Mouse (Mus musculus): Measurements from ENCODE around the gene Phgr1.

Phgr1 gene

DNA sequence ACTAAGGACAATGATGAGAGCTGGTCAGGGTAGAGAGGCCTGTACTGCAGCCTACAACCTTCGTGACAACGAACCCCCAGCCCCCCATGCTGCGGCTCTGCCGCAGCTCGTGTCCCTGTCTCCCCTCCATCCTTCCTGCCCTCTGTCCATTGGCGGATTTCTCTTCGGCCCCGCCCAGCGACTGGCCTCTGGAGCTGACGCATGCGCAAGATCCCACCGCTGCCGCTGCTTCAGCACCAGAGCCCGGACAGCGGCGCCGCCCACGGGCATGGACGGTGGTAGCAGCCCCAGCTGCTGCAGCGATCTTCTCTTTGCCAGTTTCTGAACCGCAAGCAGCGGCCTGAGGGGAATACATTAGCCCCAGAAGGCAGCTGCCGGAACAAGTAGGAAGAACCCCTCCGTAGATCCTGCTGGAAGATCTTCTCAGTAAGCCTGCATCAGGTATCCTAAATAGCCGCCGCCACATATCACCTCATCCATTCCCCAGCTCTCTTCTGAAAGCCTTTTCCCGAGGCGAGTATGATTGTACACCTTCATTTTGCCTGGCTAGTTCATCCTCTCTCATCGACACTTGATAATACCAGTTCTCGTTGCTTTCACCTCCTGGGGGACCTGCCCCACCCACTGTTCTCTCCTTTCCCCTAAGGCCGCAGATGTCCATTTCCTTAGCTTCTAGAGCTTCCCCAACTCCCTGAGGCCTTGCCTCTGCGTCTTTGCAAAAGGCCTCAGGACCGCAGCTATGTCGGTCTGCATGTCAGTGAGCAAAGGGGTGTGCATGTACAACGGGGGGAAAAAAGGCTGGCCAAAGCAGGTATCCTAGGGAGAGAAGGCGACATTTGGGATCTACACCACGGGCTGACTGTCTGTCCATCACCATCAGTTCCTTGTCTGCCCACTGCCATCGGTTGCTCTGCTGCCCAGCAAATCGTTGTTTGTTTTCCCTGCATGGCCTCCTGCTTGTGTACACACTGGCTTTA, 7.2 kb downstream of the Phgr1 start, which contains the start of gene Disp2:
TSS of gene Disp2 (plus strand) at position 216 of the 977 bp plus-strand sequence.
- DNase-seq = peak; percentile 93 to 94

DNA sequence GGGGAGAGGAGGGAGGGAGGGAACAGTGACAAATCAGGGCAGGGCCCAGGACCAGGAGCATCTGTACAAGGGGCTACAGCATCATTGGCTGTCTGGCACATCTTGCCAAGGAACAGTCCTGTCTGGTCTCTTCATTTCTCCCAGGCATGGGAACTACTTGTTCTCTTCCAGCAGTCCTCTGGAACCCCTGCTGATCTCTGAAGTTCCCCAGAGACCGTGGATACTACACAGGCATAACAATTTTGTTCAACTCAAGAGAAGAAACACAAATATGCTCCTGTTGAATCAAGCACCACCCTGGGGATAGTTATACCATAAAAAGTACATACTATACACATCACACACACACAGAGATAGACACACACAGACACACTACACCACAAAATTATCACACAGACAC, 8.5 kb downstream of the Phgr1 start:
- no peak for DNase-seq

DNA sequence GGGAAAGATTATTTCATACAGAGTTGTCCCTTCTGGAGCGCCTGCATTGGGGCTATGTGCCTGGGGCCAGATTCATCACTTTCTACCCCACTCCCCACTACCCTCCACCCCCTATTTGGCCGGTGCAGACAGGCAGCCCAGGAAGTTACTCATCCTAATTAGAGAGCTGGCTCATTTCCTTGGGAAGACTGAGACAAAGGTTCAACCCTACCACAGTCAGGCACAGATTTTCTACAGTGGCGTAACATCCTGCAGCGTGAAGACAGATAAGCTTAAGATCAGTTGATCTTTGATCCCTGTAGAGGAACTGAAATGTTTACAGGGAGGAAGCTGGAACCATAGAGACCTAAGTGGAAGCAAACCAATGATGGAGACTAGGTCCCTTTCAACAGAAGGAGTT, 9.7 kb downstream of the Phgr1 start:
- DNase-seq = no peak

DNA sequence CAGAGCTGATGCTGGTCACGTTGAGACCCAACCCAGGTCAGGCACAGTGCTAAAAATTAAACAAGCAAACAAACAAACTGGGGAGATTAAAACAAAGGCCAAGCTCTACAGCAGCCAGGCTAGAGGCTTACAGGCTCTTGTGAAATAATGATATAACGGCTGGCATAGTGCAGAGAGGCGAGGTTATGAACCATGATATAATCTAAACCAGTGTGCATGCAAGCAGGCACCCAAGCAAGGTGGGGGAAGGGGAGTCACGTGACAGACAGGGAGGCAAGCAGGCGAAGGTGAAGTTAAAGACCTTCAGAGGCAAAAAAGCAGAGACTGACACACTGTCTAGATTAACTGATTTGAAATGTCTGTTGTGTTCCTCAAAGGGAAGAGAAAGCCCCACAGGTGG, 10.5 kb downstream of the Phgr1 start:
- no peak for DNase-seq

DNA sequence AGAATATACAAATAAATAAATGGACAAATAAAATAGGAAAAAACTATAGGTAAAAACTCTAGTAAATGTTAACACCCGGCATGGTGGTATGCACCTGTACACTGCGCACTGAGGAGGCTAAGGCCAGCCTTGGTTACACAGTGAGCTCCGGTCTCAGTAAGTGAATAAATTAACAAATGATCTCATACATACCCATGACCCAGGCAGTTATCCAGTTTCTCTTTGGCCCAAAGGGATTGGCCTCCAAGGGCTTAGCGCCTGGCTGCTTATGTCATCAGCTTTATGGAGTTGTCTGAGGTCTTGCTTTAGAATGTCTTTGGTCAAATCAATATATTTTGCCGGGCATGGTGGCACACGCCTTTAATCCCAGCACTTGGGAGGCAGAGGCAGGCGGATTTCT, 11.1 kb downstream of the Phgr1 start:
- DNase-seq = no peak

DNA sequence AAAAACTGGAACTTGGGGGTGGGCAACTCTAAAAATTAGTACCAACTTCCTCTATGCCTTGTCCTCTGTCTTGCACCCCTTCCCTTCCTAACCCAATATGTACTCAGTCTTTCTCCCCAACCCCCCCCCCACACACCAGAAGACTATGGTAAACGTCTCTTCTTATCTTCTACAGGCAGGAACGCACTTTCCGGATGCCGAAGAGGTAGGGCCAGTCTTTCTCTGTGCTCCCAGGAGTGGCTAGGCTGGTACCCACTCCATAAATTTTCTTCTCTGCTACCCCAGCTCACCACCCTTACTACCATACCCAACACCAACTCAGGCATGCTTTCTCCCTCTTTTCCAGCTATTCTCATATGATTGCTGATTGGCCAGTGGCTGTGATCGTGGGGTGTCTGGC, 14.0 kb downstream of the Phgr1 start:
- no peak for DNase-seq

DNA sequence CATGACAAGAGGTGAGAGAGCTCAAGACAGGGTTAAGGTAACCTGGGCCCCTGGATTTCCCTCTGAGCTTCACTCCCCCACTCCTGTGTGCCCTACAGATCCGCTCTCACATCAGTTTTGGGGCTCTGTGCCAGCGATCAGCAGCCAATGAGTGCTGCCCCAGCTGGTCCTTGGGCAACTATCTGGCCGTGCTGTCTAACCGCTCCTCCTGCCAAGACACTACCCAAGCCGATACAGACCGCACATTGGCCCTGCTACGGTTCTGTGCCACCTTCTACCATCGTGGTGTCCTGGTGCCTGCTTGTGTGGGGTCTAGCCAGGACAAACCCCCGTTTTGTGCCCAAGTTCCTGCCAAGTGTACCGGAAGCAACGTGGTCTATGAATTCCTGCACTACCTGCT, 16.9 kb downstream of the Phgr1 start:
- DNase-seq = peak; percentile 81 to 86

DNA sequence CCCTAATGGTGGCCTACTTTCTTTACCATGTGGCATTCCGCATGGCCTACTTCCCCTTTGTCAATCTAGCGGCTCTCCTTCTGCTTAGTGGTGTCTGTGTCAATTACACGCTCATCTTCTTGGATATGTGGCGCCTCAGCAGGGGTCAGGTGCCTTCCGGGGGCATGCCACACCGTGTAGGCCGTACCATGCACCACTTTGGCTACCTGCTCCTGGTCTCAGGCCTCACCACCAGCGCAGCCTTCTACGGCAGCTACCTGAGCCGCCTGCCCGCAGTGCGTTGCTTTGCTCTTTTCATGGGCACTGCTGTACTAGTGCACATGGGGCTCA, 17.6 kb downstream of the Phgr1 start:
- no peak for DNase-seq

DNA sequence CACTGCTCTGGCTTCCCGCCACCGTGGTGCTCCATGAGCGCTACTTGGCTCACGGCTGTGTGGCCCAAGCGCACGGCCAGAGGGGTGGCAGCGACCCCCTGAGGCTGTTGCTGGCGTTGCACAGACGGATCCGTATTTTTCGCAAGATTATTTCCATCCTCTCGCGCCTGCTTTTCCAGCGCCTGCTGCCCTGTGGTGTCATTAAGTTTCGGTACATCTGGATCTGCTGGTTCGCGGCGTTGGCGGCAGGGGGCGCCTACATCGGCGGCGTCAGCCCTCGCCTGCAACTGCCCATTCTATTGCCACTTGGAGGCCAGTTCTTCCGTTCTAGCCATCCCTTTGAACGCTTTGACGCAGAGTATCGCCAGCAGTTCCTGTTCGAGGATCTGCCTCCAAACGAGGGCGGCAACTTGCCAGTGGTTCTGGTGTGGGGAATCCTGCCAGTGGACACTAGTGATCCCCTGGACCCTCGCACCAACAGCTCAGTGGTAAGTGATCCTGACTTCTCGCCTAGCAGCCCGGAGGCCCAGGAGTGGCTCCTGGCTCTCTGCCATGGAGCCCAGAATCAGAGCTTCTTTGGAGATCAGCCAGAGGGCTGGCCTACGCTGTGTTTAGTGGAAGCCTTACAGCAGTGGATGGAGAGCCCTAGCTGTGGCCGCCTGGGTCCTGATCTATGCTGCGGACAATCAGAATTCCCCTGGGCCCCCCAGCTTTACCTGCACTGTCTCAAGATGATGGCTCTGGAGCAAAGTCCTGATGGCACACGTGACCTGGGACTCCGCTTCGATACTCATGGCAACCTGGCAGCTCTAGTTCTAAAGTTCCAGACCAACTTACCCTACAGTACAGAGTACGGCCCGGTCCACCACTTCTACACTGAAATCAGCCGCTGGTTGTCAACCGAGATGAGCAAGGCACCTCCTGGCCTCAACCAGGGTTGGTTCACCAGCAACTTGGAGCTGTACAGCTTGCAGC, 18.3 kb downstream of the Phgr1 start:
- DNase-seq = peak; percentile 81 to 88

DNA sequence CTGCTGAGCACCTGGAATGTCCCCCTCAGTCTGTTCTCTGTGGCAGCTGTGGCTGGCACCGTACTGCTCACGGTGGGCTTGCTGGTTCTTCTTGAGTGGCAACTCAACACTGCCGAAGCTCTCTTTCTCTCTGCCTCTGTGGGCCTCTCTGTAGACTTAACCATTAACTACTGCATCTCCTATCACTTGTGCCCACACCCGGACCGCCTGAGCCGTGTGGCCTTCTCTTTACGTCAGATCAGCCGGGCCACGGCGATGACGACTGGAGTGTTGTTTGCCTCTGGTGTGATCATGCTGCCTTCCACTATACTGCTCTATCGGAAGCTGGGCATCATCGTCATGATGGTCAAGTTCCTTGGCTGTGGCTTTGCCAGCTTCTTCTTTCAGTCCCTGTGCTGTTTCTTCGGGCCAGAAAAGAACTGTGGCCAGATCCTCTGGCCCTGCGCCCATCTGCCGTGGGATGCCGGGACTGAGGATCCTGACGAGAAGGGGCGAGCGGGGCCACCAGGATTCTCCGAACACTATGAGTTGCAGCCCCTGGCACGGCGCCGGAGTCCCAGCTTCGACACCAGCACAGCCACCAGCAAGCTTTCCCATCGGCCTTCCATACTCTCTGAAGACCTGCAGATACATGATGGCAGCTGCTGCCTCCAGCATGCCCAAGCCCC, 19.2 kb downstream of the Phgr1 start:
- DNase-seq = peak in 1 of 2 experiments; percentile 49

DNA sequence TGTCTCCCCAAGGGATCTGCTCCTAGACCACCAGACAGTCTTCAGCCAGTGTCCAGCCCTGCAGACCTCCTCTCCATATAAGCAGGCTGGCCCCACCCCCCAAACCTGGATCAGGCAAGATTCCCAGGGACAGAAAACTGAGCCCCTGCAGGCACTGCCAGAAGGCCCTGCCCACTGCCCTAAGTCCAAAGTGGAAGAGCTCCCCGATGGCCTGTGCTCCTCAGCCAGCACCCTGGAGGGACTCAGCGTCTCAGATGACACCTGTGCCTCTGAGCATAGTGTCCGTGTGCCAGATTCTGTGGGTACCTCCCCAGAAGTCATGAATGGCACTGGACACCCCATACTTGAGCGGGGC, 19.7 kb downstream of the Phgr1 start:
- no peak for DNase-seq

DNA sequence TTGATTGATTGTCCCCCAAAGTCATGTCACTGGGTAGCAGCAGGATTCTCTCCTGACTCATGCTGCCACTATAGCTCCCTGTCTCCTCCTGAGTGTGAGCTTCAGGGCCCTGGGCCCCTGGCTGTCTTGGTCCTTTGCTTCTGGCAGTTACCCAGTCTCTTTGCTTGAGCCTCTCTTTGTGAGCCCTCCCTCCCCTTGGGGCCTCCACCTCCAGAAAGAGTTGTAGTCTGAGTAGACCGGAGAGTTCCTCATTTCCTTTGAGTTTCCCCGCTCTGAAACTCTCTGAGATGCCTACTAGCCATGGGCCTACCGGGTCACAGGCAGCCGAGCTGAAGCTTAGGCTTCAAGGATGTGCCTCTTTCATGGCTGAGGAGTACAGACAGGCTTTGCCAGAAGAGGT, 21.1 kb downstream of the Phgr1 start:
- no peak for DNase-seq

DNA sequence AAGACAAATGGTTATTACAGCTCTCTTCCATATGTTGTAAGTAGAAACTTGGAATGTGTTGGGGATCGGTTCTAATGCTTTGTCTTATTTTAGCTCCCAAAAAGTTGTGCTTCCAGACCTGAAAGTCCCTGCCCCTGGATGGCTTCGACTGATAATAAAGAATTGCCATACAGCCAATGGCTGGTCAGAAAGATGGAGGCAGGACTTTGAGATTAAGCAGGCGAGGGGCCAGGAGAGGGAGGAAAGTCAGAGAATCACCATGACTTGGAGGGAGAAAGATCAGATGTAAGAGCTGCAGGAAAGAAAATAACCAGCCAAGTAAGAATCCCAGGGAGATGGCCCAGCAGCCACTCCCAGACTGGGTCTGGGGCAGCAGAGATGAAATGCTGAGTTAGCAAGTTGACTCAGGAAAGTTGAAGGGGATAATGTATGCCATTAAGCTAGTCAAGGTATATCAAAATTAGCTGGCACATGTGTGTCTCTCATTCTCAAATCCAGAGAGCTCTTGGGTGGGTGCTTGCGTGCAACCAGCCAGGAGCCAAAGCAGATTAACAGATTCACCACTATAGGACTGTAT, 30.1 kb downstream of the Phgr1 start:
- DNase-seq = no peak

DNA sequence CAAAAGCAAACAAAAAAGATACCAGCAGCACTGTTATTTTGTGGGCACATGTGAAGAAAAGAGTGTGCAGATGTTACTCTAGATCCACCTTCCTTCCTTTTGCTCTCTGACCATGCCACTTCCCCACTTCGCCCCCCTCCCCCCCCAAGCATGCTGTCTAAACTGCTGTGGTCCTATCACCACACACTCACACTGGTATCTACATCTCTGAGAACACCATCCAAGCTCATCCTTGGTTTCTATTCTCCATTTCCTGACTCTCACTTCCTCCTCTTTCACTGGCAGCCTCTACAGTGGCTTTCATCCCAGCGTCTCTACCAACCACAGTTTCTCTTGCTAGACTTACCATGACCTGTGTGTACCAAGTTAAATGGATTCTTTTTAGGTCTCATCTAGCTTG, 31.9 kb downstream of the Phgr1 start:
- no peak for DNase-seq

DNA sequence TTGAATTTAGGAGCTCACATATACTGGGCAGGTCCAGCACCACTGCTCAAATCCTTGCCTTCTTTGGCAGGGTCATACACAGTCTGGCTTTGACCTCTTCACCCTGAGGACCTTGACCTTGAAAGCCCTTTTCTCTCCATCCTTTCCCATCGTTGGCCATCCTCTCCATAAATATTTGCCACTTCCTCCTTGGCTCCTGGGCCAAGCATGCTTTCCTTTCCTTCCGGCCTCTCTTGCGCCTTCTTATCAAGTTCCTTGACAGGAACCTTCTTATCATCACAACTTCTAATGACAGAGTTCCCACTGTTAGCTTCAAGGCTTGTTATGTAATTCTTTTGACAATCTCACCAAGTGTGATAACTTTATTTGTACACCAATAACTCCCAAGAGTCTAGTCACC, 32.6 kb downstream of the Phgr1 start:
- no peak for DNase-seq

DNA sequence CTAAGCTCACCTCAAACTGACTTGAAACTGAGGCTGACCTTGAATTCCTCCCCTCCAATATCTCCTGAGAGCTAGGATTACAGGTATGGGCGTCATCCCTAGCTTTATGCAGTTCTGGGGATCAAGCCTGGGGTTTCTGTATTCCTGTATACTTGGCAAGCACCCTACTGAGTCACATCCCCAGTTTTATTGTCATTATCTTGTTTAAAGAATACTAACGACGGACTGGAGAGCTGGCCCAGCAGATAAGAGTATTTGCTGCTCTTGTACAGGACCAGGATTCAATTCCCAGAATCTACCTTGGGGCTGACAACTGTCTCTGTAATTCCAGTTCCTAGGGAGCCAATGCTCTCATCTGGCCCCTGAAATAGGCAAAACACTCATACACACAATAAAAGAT, 33.2 kb downstream of the Phgr1 start:
- no peak for DNase-seq

DNA sequence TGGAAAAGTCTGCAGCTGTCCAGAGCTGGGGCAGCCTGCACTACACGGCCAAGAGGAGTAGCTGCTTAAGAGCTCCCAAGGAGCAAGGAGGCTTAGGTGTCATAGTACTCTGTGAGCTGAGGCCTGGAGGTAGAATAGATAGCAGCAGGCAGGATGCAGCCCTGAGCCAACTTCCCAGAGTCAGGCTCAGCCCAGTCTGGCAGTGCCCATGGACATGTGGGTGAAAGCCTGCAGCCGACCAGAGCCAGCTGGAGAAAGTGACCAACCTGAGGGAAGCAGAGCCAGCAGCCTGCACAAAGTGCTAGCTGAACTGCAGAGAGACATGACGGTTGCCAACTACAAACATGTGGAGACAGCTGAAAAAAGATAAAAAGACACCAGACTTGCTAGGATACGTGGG, 34.3 kb downstream of the Phgr1 start:
- DNase-seq = peak; percentile 59 to 72

DNA sequence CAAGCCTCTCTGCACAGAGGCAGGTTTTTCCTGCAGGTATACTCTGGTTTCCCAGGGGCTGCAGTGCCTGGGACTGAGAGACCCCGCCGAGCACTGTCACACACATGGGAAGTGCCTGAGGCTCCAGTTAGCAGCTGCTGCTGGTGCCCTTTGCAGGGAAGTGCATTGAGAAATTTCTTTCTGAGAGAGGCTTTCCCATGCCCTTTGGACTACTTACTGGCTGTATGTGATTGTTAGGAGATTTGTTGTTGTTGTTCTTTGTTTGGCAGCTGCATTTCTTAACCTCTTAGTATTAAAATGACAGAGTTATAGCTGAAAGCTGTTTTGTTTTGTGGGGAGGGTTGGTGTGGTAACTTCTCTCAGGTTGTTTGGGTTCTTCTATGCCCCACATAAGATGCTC, 38.3 kb downstream of the Phgr1 start:
- DNase-seq = no peak

DNA sequence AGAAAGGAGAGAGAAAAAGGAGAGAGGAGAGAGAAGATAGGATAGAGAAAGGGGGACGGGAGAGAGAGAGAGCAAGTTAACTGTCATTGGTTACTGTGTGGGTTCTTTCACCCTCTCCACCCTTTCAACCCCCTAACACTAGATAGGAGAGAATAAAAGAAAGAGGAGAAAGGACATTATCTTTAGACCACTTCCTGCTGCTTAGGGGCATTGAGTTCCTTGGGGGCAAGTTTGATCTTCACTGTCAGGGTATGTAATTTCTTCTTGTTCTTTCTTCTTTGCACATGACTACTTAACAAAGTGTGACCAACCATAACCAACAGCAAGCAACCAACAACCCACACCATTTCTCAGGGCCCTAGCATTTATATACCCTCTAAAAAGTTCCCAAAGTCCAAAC, 40.2 kb downstream of the Phgr1 start:
- no peak for DNase-seq

DNA sequence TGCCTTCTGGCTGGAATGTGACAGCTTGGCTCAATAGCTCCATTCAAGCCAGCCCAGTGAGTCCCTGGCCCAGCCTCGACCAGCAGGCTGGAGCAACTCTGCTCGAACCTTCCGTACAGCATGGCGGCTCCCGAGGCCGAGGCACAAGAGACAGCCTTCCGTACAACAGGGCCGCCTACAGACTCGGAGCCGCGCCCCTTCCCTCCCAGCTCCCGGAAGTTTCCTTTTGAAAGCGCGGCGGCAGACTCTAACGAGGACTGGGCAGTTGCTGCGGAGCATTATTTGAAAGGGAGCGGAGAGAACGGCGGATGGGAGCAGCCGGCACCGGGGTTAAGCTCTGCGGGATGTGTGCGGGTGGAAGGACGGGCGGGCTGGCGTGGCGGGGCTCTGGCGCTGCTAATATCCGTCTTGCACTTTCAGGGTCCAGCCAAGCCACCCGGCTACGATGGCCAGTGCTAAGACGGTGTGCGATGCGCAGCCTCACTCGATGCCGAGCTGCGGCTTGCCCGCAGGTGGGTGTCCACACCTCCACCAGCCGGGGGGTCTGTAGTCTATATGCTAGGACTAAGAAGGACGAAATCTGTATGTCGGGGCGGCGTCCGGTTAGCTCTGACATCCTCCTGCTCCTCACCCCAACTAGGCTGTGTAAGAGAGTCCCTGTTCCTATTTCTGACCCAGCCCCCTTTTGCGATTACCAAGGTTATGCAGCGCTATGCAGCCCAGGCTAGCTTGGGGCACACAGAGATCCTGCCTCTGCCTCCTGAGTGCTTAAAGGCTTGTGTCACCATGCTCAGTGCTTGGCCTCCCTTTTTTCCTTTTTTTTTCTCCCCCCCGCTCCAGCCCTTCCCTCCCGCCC, 41.6 kb downstream of the Phgr1 start, which contains the start of gene Knstrn:
TSS of gene Knstrn (plus strand) at position 23 of the 856 bp plus-strand sequence.
- DNase-seq = peak; percentile 82 to 84

DNA sequence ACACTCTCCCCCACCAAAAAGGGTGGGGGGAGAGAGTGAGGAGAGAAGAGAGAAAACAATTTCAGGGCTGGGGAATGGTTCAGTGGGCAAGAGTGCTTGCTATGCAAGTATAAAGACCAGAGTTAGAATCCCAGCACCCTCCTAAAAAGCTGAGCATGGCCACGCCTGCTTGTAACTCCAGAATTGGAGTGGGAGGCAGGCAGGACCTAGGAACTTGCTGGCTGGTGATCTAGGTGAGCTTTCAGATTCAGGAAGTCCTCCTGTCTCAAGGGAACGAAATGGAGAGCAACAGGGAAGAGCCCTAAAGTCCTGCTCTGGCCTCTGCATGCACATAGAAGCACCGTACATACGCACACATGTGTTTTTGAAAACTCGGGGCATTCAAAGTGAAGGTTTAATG, 50.2 kb downstream of the Phgr1 start:
- DNase-seq = no peak

DNA sequence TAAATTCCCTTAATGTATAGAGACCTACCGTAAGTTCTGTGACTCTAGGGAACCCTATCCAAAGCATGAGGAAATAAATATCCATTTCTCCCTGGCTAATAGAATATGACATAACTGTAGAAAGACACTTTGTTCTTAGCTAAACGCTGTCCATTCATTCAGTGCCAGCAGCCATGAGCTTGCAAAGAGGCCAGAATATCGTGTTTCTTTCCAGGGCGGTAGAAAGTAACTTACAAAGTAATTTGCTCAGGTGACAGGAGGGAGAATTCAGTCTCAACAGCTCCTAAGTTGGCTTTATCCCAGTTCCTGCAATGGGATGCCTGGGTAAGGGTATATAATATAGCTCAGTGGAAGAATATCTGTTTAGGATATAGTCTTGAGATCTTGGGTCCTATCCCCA, 51.8 kb downstream of the Phgr1 start:
- DNase-seq = no peak
